Mouse (Mus musculus): ENCODE data around the gene Snhg11.

DNA sequence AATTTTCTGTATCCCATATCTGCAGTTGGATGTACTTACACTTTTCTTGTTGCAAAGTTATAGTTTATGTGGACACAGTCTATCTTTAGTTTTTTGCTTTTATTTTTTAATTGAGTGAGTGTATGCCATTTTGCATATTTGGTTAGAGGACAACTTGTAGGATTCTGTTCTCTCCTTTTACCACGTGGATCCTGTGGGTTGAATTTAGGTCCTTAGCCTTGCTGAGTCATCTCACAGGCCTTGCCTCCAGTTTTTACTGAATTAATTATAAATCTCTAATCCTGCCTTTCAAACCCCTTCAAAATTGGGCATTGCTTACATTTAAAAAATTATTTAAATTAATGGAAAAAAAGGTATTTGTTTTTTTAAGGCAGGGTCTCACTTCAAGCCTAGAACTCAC lies 40.4 kb downstream of the Snhg11 start:
- no peak for TF ChIP-seq CTCF (IDR thresholded peaks at IDR 0.05)
- TF ChIP-seq EP300 (IDR thresholded peaks at IDR 0.05; ENCODE audit: insufficient read depth, low read depth, low read length), result no peak
